Mouse (Mus musculus) A20 (cell line): ENCODE measurements around the gene Traf3.

Source experiments
- DNase-seq: peaks from one replicate; pipeline ENCODE4 v3.0.0-alpha.2; 2011; ENCODE audit warnings: low read depth, low spot score

The Traf3 gene

GRCm38 (mm10) chr12:111165831-111166591, at the start of gene Traf3:
Traf3 (plus strand) TSS chr12:111166370.
- DNase-seq = peak; percentile 93

- DNase-seq = no peak
These were observed 46.6 kb upstream of the Traf3 start for GRCm38 (mm10) chr12:111119506-111120085.

- DNase-seq = no peak
These were observed 45.1 kb upstream of the Traf3 start for GRCm38 (mm10) chr12:111120976-111121645.

- DNase-seq = peak; percentile 74
These were observed 43.8 kb upstream of the Traf3 start for GRCm38 (mm10) chr12:111122332-111122852.

- DNase-seq = no peak
These were observed 41.4 kb upstream of the Traf3 start for GRCm38 (mm10) chr12:111124601-111125260.

- DNase-seq = no peak
These were observed 40.5 kb upstream of the Traf3 start for GRCm38 (mm10) chr12:111125666-111126065.

GRCm38 (mm10) chr12:111134169-111134568, 32.0 kb upstream of the Traf3 start:
- DNase-seq = no peak

- DNase-seq = no peak
These were observed 31.1 kb upstream of the Traf3 start for GRCm38 (mm10) chr12:111134791-111135733.

- no peak for DNase-seq
These were observed 30.2 kb upstream of the Traf3 start for GRCm38 (mm10) chr12:111135953-111136352.

- peak; percentile 43 for DNase-seq
These were observed 29.1 kb upstream of the Traf3 start for GRCm38 (mm10) chr12:111137079-111137478.

GRCm38 (mm10) chr12:111143005-111143508, 23.1 kb upstream of the Traf3 start:
- DNase-seq = no peak

- DNase-seq = no peak
These were observed 22.6 kb upstream of the Traf3 start for GRCm38 (mm10) chr12:111143509-111144063.

- DNase-seq = no peak
These were observed 21.6 kb upstream of the Traf3 start for GRCm38 (mm10) chr12:111144598-111144997.

GRCm38 (mm10) chr12:111145269-111145668, 20.9 kb upstream of the Traf3 start:
- DNase-seq = no peak

- no peak for DNase-seq
These were observed 16.5 kb upstream of the Traf3 start for GRCm38 (mm10) chr12:111149495-111150235.

GRCm38 (mm10) chr12:111150236-111150596, 16.0 kb upstream of the Traf3 start:
- DNase-seq = peak; percentile 64

- DNase-seq = no peak
These were observed 14.6 kb upstream of the Traf3 start for GRCm38 (mm10) chr12:111151422-111152156.

- DNase-seq = no peak
These were observed 13.6 kb upstream of the Traf3 start for GRCm38 (mm10) chr12:111152579-111152978.
